Mouse (Mus musculus) left cerebral cortex, adult 18-20 months (tissue): ENCODE data around the gene Il20. TPM values are rescaled to one million over a fixed set of nuclear protein-coding genes. Genes with fewer than 3 reads are reported as not detected.

Experiments used
- DNase-seq, 2 experiments: peaks; one replicate each; pipeline ENCODE4 v3.0.0; 2021 to 2022; ENCODE audit warnings: low spot score in 2 of 2, mixed read lengths in 1 of 2
- long read RNA-seq, 2 experiments: library from polyadenylated mRNA; stranded (forward); transcript quantifications; one replicate each; pipeline ENCODE4 v2.0.0; 2021
- total RNA-seq, 2 experiments: library from RNA; stranded (reverse); gene quantifications; 2 replicates each; pipeline ENCODE4 v1.2.3; 2021

Gene Il20
- total RNA-seq, result not detected
- long read RNA-seq, experiment 1, result 0 reads
- long read RNA-seq, experiment 2, result 0 reads

GRCm38 (mm10) chr1:130911401-130912010 lies at the start of gene Il20:
Gene Il20 (minus strand): TSS chr1:130911451.
- no peak for DNase-seq

- DNase-seq, result no peak
Measured at GRCm38 (mm10) chr1:130946920-130947319, 35.7 kb upstream of the Il20 start.

GRCm38 (mm10) chr1:130941801-130942200 lies 30.6 kb upstream of the Il20 start:
- DNase-seq, result no peak

- DNase-seq, result no peak
Measured at GRCm38 (mm10) chr1:130940065-130940687, 28.9 kb upstream of the Il20 start, which contains the start of gene Il19. Gene Il19 (minus strand): TSS chr1:130940115.

GRCm38 (mm10) chr1:130938192-130938591 lies 26.9 kb upstream of the Il20 start:
- DNase-seq, result no peak

- no peak for DNase-seq
Measured at GRCm38 (mm10) chr1:130937170-130937569, 25.9 kb upstream of the Il20 start.

- no peak for DNase-seq
Measured at GRCm38 (mm10) chr1:130936351-130936750, 25.1 kb upstream of the Il20 start.

GRCm38 (mm10) chr1:130926484-130926883 lies 15.2 kb upstream of the Il20 start:
- DNase-seq, result no peak

GRCm38 (mm10) chr1:130918323-130918980 lies 7.2 kb upstream of the Il20 start:
- no peak for DNase-seq

- no peak for DNase-seq
Measured at GRCm38 (mm10) chr1:130902505-130902904, 8.7 kb downstream of the Il20 start.

- no peak for DNase-seq
Measured at GRCm38 (mm10) chr1:130894468-130894867, 16.8 kb downstream of the Il20 start.

- DNase-seq, result no peak
Measured at GRCm38 (mm10) chr1:130893329-130894040, 17.8 kb downstream of the Il20 start.

GRCm38 (mm10) chr1:130892446-130892845 lies 18.8 kb downstream of the Il20 start:
- no peak for DNase-seq

- DNase-seq, result no peak
Measured at GRCm38 (mm10) chr1:130887354-130887753, 23.9 kb downstream of the Il20 start, which contains the start of gene Il24. Gene Il24 (minus strand): TSS chr1:130887454.

- DNase-seq, result no peak
Measured at GRCm38 (mm10) chr1:130883146-130883545, 28.1 kb downstream of the Il20 start.

- no peak for DNase-seq
Measured at GRCm38 (mm10) chr1:130879927-130880326, 31.3 kb downstream of the Il20 start.

GRCm38 (mm10) chr1:130877889-130878614 lies 33.2 kb downstream of the Il20 start:
- DNase-seq, result peak; percentile 14 to 25

GRCm38 (mm10) chr1:130876931-130877509 lies 34.2 kb downstream of the Il20 start:
- DNase-seq, result peak; percentile 46 to 57

GRCm38 (mm10) chr1:130875910-130876309 lies 35.3 kb downstream of the Il20 start:
- DNase-seq, result no peak

GRCm38 (mm10) chr1:130875139-130875538 lies 36.1 kb downstream of the Il20 start:
- DNase-seq, result peak; percentile 44 to 48

- no peak for DNase-seq
Measured at GRCm38 (mm10) chr1:130872912-130873311, 38.3 kb downstream of the Il20 start.
